Mouse (Mus musculus): ENCODE data around the gene Palm2.

DNA sequence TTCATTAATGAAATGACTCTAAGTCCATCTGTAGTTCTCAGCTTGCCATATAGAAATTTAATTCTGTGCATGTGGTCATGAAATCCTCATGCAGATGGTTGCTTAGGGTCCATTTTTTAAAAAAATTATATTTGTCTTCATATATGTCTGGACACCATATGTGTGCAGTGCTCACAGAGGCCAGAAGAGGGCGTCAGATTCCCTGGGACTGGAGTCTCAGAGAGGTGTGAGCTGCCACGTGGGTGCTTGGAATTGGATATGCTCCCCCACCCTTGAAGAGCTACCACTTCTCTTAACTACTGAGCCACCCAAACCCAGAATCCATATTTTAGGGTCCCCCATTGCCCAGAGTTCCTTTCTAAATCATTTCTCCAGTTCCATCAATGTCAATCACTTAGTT lies 131.8 kb downstream of the Palm2 start:
- TF ChIP-seq CTCF (IDR thresholded peaks at IDR 0.05; ENCODE audit: insufficient read depth, low read depth, low read length) (no peak), POLR2A (IDR thresholded peaks at IDR 0.05; ENCODE audit: insufficient read depth, low read depth, low read length) (no peak)

Measured in olfactory bulb, adult 2 months (tissue).